Mouse (Mus musculus) testis, adult 2 months (tissue): Measurements from ENCODE around the gene Gm11541.

Source experiments
- CTCF ChIP-seq: fragments of 200-500 bp; IDR thresholded peaks from 2 replicates; pipeline ENCODE4 v1.5.1; 2012; ENCODE audit warnings: low read depth, mild to moderate bottlenecking, inconsistent platforms, low read length, moderate library complexity; ENCODE audit not compliant: control insufficient read depth, insufficient read depth, insufficient replicate concordance
- POLR2A ChIP-seq: fragments of 200-500 bp; IDR thresholded peaks from 2 replicates; pipeline ENCODE4 v1.6.1; 2012; ENCODE audit warnings: low read depth, mild to moderate bottlenecking, inconsistent platforms, low read length, moderate library complexity; ENCODE audit not compliant: control insufficient read depth

DNA sequence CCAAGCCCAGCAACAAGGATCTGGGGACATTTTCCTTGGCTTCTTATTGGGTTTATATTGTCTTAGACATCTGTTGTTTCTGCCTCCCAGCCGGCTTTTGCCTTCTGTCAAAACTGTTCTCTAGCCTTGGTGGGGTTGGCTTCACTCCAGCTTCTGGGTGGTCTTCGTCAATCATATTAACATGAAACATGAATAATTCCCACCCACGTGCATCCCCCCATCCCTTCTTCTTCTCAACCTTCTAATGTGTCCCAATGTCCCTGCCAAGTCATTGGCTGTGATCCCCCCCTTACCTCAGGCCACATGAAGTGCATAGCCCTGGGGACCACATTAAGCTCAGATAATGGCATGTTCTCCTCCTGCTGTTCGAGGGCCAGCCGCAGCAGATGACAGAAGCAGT is at the start of gene Gm11541:
- TF ChIP-seq CTCF: no peak
- TF ChIP-seq POLR2A: no peak
